Mouse (Mus musculus): ENCODE results near the gene Nhsl2.

The Nhsl2 gene

GRCm38 (mm10) chrX:101901806-101902490 lies 52.8 kb downstream of the Nhsl2 start:
- DNase-seq (ENCODE audit: low read depth), result no peak

GRCm38 (mm10) chrX:101902597-101902996 lies 53.4 kb downstream of the Nhsl2 start:
- DNase-seq (ENCODE audit: low read depth), result no peak

GRCm38 (mm10) chrX:101907301-101907700 lies 58.1 kb downstream of the Nhsl2 start:
- DNase-seq (ENCODE audit: low read depth), result no peak

DNA sequence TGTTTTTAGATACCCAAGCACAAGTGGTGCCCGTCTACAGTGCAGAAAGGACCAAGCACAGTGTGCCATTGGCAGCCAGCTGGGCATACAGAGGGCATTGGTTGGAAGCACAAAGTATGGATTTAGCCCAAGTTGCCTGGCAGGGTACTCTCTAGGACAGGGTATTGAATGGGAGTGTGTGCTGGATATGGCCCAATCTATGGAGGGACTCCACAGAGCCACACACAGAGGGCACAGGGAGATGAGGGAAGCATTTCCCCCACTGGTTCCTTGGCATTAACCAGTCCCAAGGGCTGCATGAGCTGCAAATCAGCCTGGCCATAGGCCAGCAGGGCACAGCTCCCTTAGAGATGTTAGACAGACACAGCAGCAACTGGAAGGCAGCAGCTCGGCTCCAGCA lies 79.9 kb downstream of the Nhsl2 start:
- no peak for DNase-seq (ENCODE audit: low read depth)

DNA sequence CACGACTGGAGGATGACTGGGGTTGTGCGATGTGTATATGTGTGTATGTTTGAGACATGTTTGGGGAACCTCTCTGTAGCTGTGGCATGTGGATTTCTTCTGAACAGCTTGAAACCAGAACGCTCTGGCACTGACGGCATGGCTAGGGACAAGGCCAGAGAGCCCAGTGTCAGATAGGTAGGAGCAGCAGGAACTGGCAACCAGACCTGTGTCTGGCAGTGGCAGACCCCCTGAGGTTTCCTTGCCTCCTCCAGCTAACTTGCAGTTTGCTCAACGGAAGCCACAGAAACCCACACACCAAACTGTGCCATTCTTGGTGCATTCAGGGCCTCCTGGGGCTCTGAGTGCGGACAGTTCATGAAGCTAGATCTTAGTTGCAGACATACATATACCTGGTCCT lies 81.1 kb downstream of the Nhsl2 start:
- DNase-seq (ENCODE audit: low read depth), result no peak

GRCm38 (mm10) chrX:101931016-101931415 lies 81.8 kb downstream of the Nhsl2 start:
- no peak for DNase-seq (ENCODE audit: low read depth)

- DNase-seq (ENCODE audit: low read depth), result no peak
Measured at GRCm38 (mm10) chrX:101932244-101932643, 83.1 kb downstream of the Nhsl2 start.

DNA sequence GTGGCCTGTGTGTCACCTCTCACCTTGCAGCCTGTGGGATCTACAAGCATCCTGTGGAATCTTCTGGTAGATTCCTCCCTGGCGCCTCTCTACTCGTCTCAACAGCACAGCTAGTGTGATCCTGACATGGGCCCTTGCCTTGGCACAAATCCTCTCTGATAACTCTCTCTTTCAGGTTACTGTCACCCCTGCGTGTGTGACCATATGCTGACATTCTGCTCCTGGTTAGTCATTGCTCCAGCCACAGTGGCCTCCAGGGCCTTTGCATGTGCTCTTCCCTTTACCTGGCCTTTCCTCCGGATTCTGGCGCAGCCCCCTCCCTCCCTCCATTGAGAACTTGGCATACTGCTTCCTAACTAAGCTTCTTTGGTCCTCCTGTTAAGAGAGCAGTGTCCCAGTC lies 84.2 kb downstream of the Nhsl2 start:
- no peak for DNase-seq (ENCODE audit: low read depth)

DNA sequence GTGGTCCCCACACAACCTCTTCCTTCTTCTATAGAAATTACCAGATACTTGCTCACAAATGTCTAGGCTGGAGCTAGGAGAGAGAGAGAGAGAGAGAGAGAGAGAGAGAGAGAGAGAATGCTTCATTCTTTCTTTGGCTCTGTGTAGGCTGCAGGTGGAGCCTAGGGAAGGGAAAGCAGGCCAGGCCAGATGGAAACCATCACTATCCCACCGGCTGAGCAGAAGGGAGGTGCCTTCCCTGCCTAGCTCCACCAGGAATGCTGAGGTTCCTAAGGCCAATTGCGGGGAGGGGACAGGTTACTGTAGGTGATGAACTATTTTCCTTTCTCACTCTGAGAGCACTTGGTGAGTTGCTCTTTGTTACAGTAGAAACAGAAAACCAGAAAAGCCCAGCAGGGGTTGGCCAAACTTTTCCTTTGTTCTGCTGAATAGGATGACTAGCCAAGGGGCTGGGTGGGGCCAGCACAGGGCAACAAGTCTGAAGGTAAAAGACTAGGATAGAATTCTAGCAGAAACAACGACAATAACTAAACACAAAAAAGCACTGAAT lies 86.2 kb downstream of the Nhsl2 start:
- no peak for DNase-seq (ENCODE audit: low read depth)

- no peak for DNase-seq (ENCODE audit: low read depth)
Measured at GRCm38 (mm10) chrX:101939486-101939885, 90.3 kb downstream of the Nhsl2 start.

GRCm38 (mm10) chrX:101942461-101942896 lies 93.3 kb downstream of the Nhsl2 start:
- DNase-seq (ENCODE audit: low read depth), result peak; percentile 39

DNA sequence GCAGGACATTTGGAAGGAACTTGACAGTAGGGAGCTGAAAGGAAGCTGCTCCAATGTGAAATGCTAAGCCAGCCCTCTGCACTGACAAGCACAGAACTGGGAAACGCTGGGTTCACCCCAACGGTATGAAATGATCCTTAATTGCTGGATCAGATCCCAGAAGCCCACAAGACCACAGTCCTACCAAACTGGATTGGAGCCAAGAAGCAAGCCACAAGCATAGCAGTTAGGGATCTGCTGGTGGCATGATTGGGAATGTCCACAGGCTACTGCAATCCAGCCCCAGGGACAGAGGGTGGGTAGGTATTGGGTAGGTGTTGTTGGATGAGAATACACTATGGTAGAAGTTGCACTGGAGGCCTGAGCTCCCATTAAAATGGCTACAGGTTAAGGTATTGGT lies 94.6 kb downstream of the Nhsl2 start:
- DNase-seq (ENCODE audit: low read depth), result no peak

- no peak for DNase-seq (ENCODE audit: low read depth)
Measured at GRCm38 (mm10) chrX:101944761-101945330, 95.7 kb downstream of the Nhsl2 start.

GRCm38 (mm10) chrX:101952436-101952835 lies 103.3 kb downstream of the Nhsl2 start:
- DNase-seq (ENCODE audit: low read depth), result no peak

DNA sequence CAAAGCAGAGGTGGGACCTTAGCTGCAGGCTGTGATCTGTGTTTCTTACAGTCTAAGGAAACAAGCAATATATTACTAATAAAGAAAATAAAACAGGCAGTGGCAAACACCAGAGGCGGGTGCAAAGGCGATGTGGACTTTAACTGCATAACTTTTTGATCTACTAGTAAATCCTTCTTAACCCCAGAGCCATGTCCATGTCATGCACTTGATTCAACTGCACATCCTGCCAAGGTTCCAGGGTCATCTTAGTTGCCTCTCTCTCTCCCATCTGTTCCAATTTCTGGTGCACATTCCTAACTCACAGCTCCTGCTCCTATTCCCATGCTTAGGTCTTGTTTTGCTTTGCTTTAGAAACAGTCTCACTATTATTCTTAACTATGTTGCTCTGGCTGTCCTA lies 104.1 kb downstream of the Nhsl2 start:
- no peak for DNase-seq (ENCODE audit: low read depth)

DNA sequence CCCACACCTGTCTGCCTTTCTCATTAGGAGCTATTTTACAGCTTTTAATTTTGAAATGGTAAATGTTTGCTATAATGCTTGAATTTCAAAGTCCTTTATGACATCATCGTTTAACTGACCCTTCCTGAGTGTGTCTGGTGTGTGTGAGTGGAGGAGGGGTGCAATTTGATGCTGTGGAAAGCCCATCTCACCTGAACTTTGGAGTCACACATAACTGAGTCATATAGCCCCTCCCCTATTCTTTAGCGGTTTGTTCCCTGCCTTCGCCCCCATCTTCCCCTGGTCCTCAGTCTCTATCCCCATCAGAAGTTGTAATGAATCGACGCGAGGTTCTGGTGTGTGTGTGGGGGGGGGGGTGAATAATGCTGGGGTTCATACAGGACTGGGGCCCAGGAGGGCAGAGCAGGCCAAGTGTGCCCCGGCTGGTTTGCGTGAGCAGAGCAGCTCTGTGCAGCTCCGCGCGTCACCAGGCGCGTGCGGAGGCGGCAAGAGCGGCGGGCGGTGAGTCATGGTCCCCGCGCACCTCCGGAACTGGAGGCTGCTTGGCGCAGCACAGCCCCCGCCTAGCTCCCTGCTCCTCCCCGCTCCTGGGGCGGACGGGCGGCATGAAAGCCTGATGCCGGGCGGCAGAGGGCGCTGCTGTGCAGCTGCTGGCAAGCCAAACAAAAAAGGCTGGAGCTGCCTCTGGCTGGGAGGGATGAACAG lies 104.8 kb downstream of the Nhsl2 start:
- DNase-seq (ENCODE audit: low read depth), result peak; percentile 89

GRCm38 (mm10) chrX:101954492-101954851 lies 105.3 kb downstream of the Nhsl2 start:
- DNase-seq (ENCODE audit: low read depth), result no peak

GRCm38 (mm10) chrX:101961848-101962247 lies 112.7 kb downstream of the Nhsl2 start:
- DNase-seq (ENCODE audit: low read depth), result no peak

DNA sequence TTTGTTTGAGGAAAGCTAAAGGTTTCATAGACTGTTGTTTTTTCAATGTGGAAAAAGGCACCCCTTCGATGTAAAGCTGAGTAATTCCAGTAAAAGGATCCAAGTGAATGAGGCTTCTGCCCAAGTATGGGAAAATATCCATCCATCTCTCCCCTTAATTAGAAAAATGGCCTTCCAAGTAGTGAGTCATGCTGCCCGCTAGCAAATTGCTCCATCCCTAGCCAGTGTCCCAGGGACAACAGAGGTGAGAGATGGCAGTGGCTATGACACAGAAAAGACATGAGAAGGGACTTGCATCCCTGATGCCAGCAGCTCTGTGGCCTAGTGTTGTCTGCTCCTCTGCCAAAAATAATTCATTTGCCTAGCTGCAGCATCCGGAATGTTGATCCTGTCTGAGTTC lies 114.5 kb downstream of the Nhsl2 start:
- no peak for DNase-seq (ENCODE audit: low read depth)

DNA sequence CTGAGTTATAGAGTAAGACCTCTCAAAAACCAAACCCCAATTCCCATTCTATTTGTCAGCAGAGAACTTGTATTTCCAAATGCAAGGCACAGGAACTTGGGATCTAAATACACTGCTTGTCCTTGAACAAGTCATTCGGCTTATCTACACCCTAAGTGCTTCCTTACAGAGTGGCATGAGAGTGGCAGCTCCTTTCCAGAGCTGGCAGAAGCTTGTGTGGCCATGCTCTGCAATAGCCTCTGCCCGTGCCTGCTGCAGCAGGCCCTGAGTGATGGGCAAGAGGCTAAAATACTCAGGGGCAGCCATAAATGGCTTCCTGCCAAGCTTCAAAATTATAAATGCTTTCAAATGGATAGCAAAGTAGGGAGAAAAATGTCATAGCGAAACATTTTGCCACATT lies 123.8 kb downstream of the Nhsl2 start:
- no peak for DNase-seq (ENCODE audit: low read depth)

GRCm38 (mm10) chrX:101976931-101977330 lies 127.7 kb downstream of the Nhsl2 start:
- no peak for DNase-seq (ENCODE audit: low read depth)

DNA sequence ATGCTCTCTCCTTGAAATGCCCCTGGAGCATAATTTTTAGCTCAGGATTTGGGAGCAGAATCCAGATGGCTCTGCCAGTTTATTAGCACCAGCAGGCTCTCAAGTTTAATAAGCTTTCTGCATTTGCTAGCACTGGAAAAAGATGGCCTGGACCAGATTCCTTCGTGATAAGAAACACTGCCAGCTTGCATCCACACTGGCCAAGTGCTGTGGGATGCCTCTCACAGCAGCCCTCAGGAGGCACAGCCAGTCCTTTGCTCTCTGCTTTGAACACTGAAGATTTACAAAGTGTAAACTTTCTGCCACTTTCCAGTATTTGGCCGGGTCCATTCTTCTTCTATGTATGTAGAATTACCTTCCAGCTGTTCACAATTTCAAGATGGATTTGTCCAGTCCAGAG lies 129.7 kb downstream of the Nhsl2 start:
- DNase-seq (ENCODE audit: low read depth), result no peak

- peak; percentile 18 for DNase-seq (ENCODE audit: low read depth)
Measured at GRCm38 (mm10) chrX:101979267-101979666, 130.1 kb downstream of the Nhsl2 start.

Data from induced T-regulatory cell, adult 2 months (primary cell).